Mouse (Mus musculus) left cerebral cortex, postnatal 36 days (tissue): Measurements from ENCODE around the gene Mad1l1. TPM values are rescaled to one million over a fixed set of nuclear protein-coding genes. Genes with fewer than 3 reads are reported as not detected.

Experiments used
- DNase-seq, 2 experiments: peaks; one replicate each; pipeline ENCODE4 v3.0.0; 2021 to 2022; ENCODE audit warnings: low spot score in 2 of 2, mixed read lengths in 1 of 2
- intact Hi-C: fragments of 180-260 bp; cut with DNase I; formaldehyde crosslinking; loops from one replicate; pipeline ENCODE4 v1.15.1; 2025
- total RNA-seq, 2 experiments: library from RNA; stranded (reverse); gene quantifications; 2 replicates each; pipeline ENCODE4 v1.2.3; 2021

The Mad1l1 gene
- total RNA-seq, 2 experiments from 2014 or later = 16.7 to 19.5 TPM

DNA sequence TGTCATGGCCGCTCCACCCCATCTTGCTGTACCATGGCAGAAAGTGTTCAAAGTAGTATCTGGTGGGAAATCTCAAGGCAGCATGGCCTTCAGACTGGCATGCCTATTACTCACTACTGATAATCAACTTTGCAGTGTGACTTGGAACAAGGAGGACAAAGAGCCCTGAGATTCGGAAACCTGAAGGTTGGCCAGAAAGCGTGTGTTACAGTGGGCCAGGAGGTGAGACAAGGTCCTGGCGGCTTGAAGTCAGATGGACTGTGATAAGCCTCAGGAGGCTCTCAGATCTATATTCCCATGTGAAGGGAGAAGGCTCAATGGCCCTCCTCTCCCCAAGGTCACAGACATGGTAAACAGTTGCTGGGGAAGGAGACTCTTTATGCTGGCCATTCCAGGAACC is 241.8 kb downstream of the Mad1l1 start:
- no peak for DNase-seq
- intact Hi-C loops = no loop called here

DNA sequence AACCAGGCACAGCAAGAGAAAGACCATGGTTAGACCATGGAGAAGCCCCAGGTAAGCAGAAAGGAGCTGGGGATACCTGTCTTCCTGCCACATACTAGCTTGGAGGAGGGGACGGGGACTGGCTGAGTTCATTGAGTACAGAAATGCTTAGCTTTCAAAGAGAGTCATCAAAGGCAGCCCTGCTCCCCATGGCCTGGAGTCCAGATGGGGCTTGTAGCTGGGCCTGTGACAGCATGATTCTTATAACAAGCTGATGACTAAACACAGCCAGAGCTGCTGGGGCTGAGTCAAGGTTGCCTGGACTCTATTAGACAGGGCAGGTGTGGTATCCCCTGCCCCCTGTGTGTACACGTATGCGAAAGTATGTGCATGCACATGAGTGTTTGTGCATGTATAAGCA is 242.9 kb downstream of the Mad1l1 start:
- intact Hi-C loops = no loop called here
- DNase-seq = no peak

DNA sequence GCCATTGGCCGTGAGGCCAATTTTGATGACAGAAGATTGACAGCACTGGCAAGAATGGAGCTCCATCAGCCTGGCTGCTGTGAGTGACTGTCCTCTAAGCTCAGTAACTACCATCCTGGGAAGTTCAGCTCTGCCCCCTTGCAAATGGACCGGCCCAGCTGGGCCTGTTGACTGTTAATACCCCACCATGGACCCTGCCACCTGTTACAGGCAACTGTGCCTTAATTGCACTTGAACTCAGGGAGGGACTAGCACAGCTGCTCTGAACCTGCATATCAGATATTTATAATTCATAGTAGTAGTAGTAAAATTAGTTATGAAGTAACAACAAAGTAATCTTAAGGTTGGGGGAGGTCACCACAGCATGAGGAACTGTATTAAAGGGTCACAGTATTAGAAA is 244.9 kb downstream of the Mad1l1 start:
- intact Hi-C loops = no loop called here
- no peak for DNase-seq

DNA sequence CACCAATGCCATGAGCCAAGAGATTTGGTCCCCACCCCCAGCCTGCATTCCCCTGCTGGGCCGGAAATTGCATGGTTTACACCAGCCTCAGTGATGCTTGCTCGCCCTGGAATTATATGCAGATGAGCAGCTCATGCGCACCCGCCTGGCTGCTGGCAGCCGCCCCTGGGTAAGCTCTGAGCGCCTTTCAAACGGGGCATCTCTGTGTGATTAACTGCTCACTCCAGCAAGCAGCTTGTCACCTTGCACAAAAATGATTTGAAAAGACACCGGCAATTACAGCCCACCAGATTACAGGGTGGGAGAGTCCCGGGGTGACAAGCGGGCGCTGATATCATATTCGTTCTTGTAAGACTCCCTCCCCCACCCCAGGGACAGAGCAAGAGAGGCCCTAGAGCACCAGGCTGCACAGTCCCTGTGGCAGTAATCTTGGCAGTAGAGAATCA is 247.7 kb downstream of the Mad1l1 start:
- DNase-seq = no peak
- intact Hi-C loops = no loop called here

DNA sequence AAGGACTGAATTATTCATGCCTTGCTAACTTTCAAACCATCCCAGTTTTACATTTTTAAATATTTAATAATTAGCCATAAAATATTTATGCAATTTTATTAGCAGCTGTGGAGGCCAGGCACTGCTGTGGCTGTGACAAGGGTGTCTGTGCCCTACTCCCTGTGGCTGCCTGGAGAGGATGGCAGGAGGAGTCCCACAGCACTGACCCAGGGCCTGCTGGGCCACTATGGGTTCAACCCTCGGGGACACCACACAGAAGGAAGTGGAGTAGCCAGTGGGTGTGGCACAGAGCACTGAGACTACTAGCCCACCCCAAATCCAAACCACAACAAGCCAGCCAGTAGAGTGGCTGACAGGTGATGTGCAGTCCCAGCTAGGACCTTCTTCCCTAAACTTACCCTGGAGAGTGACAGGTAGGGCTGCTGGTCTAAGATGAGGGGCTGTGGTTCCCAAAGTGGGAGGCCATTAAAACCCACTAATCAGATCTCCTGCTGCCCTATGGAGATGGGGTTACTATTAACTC is 248.1 kb downstream of the Mad1l1 start:
- DNase-seq = no peak
- intact Hi-C loops = no loop called here

DNA sequence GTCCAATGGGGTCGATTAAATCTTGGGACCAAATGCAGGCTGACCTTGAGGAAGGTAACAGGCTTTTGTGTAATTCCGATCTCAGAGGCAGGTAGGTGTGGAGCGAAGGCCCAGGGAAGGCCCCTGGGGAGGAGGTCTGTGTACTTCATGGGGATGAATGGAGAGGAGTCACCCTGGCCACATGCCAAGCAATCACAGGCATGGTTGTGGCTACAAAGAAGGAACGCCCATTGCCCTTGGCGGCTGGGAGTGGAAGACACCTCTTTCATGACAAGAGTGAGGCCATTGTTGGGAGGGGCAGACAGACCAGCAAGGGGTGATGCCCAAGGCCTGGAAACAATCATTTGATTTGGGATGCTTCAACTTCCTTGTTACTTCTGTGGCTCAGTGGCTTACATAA is 252.8 kb downstream of the Mad1l1 start:
- intact Hi-C loops = no loop called here
- no peak for DNase-seq

DNA sequence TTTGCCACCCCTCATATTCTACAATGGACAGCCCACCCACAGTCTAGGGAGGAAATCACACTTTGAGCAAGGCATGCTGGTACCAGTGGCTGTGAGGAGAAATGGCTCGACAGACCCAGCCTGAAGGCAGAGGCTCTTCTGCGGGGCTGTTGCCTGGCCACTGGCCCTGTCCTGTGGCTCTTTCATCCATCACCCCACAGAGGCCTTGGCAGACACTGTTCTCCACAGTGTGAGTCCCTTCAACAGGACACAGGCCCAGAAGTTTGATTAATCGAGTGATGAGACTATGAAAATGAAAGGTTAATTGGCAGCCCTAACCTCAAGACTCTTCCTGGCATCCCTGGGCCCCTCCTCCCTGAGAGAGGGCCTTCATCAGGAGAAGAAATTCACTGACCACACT is 253.3 kb downstream of the Mad1l1 start:
- intact Hi-C loops = no loop called here
- DNase-seq = no peak

DNA sequence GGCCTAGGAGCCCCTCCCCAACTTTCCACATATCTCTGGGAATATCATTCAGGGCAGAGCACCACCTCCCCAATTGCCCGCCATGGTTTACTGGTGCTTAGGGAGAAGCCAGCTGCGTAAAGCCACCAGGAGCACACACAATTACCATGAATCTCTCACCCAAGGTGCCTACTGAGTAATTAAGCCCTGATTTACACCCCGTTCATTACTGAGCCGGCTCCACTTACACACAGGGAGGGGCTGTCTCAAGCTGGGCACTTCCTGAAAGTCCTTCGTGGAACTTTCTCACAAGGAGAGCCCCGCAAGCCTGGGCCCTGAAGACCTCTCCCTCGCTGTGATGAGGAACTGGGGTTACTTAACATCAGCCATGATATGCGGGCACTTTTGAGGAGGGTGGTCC is 254.6 kb downstream of the Mad1l1 start:
- intact Hi-C loops = no loop called here
- no peak for DNase-seq

DNA sequence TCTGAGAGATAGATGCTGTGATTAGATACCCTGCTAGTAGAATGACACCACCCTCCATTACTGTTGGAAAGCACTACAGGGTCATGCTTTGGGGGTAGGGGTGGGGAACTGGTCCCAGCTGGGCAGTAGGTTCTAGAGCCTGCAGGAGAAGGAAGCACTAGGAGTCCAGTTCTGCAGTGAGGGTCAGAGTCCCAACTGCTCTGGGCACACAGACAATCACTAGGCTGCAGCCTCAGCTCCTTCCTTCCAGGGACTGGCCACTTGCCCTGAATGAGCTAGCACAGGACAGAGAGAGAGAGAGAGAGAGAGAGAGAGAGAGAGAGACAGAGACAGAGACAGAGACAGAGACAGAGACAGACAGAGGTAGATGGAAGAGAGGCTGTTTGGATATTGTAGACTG is 255.1 kb downstream of the Mad1l1 start:
- intact Hi-C loops = no loop called here
- DNase-seq = no peak

DNA sequence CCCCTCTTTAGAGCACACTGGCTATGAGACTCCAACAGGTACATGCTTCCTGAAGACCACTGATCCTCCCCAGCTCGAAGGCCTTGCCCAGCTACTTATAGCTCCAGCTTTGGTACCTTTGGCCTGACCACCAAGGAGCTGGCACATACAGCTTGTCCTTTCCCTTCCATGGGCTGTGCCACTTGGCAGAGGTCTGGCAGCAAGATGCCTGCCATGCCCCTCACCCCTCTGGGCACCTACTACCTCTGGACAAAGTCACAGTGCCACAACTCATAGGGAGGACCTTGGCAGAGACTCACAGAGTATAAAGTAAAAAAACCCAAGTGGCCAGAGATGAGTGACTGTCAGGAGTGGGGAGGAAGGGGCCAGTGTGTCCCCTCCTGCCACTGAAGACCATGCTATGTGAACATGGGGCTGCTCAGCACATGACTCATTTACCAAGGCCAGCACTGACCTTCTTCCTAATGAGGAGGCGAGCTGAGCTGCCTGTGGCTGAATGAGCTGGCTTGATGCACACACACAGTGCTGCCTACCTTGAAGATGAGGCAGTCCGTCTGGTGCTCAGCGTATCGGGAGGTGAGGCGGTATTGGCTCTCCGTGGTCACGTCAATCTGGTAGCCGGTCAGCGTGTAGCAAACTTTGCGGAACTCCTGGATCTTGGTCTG is 255.9 kb downstream of the Mad1l1 start:
- intact Hi-C loops = no loop called here
- DNase-seq = no peak

DNA sequence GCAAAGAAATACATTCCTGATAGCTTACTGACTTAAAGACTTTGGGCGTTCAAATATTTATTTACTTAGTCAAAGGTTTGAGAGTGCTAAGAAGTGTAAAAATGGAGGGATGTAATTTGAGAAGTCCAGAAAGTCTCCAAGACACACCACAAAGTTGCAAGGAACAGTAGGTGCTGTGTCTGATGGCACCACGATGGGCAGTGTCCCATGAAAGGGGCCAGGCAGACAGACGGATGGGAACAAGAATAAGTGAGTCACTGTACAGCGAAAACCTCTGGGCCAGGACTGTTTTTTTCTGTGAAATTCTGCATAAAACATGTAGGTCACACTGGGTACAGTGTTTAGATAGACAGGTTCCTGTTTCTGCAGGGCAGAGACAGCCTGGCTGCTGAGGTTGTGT is 256.8 kb downstream of the Mad1l1 start:
- DNase-seq = no peak

DNA sequence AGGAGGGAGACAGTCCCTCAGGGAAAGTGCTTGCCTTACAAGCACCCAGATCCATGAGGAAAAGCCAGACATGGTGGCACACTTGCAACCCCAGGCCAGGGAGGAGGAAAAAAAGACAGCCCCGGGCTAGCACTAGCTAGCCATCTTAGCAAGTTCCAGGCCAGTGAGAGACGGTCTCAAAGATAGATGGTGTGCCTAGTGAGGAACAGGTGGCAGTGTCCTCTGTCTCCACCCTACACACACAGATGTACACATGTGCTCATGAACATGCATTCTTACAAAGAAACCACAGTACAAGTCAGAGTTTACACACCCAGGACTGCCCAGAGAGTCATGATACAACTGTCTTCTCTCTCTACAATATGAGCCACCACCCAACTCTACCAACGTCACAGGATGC is 258.5 kb downstream of the Mad1l1 start:
- DNase-seq = no peak
- intact Hi-C loops = no loop called here

More for the DNA sequence above, 256.8 kb downstream of the Mad1l1 start:
- intact Hi-C loops = no loop called here

DNA sequence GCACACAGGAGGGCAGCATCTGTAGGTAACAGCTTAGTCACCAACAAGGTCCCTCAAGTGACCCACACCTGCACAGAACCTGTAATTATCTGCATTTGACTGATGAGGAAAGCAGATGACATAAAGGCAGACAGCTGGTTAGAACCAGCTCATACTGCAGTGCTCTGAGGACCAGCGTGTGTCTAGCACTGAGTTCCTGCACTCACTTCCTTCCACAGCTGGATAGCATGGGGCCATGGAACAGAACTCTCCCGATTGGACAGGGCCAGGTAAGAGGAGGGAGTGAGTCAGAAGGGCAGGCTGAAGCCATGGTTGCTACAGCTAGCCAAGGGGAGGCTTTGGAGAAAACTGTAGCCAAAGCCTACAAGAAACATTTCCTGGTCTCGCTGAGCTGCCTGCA is 259.0 kb downstream of the Mad1l1 start:
- intact Hi-C loops = no loop called here

DNA sequence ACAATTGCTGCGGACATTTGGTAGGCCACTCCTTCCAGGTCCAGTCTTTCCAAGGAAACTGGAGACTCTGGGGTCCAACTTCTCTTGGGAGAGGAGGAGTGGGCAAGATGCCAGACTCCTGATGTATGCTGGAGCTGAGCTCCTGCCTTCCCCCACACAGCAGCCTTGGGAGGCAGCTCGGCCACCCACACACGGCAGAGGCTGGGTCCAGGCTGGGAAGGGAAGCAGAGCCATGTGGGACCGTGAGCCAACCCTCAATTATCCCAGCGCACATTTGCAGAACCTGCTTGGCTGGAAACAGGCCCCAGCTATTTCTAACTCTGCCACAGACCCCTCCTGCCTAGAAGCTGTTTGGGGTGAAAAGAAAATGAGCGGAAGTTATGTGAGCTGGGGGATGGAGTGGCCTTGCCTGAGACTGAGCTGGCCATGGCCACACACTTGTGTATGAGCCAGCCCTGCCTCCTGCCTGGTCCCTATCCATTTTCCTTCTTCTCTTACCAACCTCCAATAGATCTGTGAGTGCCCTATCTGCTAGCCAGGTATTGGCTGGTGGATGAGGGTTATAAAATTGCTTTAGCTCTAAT is 260.0 kb downstream of the Mad1l1 start:
- peak; percentile 76 for DNase-seq
- intact Hi-C loops = no loop called here

More for the DNA sequence above, 259.0 kb downstream of the Mad1l1 start:
- DNase-seq = no peak

DNA sequence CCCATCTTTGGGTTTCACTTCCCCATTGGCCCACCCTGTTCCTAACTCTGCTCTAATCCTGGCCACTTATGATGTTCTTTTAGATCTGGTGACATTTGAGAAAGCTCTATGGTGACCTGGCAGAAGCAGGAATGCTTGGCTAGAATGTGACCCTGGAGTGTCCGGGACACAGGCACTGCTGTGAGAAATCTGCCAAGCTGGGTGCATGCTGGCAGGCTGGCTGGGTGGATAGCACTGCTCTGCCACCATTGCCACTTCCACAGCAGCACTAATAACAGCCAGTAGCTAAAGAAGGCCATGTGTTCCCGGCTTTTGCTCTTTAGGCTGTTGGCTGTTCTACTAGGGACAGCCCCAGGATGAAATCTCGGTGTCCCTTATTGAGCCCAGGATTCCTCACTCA is 265.1 kb downstream of the Mad1l1 start:
- no peak for DNase-seq
- intact Hi-C loops = loop anchor here (5.0 kb wide), 1 partner anchor 41 kb away; no protein-coding TSS in a partner anchor

DNA sequence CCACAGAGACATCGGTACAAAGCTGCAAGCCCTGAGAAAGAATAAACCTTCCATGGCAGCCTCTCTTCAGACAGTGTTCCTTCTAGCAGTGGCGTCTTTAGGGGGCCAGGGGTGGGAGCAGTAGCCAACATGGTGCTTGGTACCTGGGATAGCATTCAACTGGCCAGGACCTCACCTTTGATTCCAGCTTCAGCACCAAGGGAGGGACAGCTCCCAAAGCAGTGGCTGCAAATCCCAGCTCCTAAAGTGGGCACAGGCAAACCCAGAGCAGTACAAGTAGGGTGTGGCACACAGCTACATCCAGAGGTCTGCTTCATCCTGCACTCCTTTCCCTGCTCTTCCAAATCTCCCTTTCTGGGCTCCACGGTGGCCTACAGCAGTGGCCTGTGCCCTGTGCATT is 265.9 kb downstream of the Mad1l1 start:
- intact Hi-C loops = loop anchor here (5.0 kb wide), 1 partner anchor 42 kb away; no protein-coding TSS in a partner anchor

DNA sequence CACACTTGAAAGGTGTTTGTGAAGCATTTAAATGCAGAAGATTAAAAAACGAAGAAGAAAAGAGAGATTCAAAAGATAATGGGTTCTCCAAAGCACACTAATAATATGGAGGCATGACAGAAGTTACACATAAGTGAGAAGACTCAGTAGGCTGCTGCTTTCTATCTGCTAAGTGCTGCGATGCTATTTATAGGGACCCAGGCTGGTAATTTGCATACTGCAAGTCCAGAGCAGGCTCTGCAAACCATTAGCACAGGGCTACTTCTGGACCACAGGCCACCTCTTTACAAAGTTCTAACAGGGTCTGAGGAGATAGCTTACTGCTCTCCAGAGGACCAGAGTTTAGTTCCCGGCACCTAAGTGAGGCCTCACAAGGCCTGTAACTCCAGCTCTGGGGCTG is 267.7 kb downstream of the Mad1l1 start:
- DNase-seq = peak; percentile 26 to 41

More for the DNA sequence above, 265.9 kb downstream of the Mad1l1 start:
- no peak for DNase-seq

DNA sequence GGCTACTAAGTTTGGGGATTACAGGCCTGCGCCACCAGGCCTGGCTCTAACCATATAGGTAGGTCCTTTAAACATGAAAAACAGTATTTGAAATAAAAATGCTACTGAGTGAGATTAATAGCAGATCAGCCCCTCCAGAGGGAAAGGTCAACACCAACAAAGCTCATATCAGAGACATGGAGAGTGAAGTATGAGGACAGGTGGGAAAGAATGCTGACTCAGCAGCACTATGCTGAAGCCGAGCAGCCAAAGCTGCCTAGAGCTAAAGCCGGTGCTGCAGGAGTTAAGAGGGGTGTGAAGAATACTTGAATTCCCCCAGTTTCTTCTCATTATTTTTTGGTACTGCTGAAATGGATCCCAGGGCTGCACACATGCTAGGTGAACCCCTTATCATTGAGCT is 268.9 kb downstream of the Mad1l1 start:
- intact Hi-C loops = no loop called here
- DNase-seq = no peak

More for the DNA sequence above, 267.7 kb downstream of the Mad1l1 start:
- intact Hi-C loops = no loop called here

DNA sequence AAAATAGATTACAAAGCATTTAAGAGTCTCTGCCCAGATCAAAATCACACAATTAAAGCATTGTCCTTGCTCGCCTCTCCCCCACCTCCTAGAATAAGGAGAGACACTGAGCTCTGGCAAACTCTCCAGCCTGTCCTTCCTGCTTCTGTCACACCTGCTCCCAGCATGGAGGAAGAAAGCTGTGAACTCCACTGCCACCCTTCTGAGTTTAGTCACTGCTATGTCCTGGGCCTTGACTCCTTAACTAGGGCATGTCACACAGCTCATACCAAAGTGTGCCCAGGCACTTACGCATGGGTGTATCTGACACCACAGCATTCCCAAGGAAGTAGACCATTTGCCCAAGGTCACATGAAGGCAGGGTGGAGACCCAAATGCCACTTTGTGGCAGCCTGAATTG is 275.9 kb downstream of the Mad1l1 start:
- intact Hi-C loops = no loop called here
- no peak for DNase-seq

DNA sequence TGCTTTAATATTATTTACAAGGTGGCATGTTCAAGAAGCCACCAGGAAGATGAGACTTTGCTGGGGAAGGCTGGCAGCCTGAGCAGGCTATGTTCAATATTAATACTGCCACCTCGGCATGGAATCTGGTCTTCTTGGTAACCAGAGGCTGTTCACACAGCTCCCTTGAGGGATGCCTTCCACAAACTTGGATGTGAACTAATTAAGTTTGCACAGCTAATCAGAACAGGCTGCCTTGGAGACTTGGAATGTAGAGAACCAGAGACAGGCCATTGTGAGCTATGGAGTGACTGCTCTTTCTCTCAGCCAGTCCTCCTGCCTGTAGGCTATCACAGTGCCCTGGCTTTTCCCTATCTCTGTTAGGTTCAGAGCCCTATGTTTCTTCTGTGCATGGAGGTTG is 278.4 kb downstream of the Mad1l1 start:
- intact Hi-C loops = no loop called here
- DNase-seq = no peak

DNA sequence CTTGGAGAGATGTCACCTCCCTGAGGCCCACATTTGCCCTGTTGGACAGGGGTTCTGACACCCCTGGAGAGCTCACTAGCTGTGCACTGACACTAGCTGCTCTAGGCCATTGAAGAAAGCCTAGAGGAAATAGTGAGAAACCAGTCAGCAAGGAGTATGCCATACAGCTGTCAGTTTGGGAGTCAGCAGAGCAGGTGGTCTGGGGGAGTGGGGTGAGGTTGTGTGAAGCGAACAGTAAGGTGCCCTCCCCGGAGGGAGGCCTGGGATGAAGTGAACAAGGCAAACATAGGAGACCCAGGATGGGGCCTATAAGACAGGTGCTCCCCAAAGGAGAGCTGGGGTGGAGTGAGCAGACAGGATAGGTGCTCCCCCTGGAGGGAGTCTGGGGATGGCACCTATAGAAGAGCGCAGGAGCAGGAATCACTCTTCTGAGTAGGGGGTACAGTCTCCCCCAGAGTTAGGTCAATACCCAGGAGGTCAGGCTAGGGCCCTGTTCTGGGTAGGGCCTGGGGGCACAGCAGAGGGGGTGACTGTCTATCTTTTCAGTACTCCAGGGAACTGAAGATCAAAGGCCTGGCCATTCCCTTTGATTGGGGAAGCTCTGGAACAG is 279.2 kb downstream of the Mad1l1 start:
- intact Hi-C loops = no loop called here
- no peak for DNase-seq
